Mouse (Mus musculus) right cerebral cortex, postnatal 25 days (tissue): ENCODE results near the gene Rcor3.

Source experiments
- DNase-seq: peaks from one replicate; pipeline ENCODE4 v3.0.0; 2022

Gene Rcor3

GRCm38 (mm10) chr1:192092879-192093660, 44.8 kb downstream of the Rcor3 start:
- DNase-seq = peak; percentile 84

GRCm38 (mm10) chr1:192091806-192092772, 45.8 kb downstream of the Rcor3 start, which contains the start of gene Traf5:
Traf5 (minus strand) TSS chr1:192092559.
- peak; percentile 91 for DNase-seq

DNA sequence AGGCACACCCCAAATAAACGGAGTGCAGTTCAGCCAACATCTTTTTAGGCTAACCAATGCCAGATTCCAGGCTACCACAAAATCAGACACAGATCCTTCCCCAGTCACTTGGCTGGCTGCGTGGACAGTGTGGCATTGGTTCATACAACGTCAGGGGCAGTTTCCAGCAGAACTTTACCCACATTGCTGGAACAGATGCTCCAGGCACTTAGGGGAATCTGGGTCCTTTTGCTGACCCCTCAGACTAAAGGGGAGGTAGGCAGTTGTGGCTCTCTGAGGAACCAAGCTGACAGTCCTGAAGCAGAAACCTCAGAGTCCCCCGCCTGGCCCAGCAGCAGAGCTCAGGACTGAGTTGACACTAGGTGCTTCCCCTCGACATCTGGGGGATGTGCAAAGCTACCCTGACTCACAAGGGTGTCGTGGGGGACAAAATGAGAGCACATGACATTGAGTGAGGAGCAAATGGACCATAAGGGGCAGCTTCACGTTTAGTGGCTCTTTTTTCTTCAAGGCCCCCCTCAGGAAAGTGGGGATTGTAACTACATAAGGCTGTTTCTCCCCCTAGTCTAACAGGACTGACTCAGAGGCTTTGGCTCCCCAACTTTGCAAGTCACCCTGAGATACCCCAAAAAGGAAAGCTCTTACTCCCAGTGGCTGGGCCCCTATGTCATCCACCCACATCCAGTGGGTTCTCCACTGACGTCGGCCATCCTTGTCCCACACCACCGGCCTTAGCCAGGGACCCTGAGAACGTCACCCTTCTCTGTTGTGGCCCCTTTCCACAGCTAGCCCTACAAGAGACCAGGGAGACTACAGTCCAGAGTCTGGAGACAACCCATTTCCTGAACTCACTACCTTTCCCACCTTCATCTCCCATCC, 46.9 kb downstream of the Rcor3 start:
- DNase-seq = no peak

- DNase-seq = no peak
Observed at GRCm38 (mm10) chr1:192090281-192090680, 47.6 kb downstream of the Rcor3 start.

DNA sequence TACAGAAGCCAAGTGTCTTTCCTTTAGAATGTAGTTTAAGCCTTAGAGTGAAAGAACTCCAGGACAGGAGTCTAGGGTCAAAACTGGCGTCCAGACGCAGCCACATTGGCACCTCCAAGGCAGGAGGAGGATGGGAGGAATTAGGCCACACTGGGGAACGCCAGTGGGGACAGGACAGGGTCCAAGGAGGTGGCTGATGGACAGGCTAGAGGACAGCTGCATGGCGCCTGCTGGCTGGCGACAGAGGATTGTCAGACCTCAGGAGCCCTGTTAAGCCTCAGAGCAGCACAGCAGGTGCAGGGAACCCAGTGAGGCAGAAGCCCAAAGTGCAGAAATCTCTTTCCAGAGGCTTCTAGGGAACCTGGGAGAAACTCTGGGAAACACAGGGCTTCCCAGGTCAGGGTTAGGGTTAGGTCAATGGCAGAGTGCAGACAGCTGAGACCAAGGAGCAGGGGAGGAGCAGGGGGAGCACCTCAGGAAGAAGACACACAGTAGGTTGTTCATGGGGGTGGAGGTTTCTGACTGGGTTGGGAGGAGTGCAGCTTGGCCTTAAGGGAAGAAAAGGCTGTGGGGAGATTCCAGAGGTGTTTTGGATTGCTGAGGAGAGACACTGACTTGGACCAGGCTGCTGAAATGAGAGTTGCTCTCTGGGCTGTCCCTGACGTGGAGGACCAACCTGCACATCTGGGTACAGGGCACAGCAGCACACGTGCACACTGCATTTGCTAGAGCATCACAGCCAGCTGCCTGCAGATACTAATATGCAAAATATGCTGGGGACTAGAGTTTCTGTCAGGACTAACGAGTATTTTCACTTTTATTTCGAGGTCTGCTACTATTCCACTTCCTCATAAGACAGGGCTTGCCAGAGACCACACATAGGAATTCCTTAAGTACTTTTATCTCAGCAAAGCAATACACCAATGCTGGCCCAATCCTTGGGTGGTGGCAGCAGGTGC, 48.4 kb downstream of the Rcor3 start:
- DNase-seq = no peak

- no peak for DNase-seq
Observed at GRCm38 (mm10) chr1:192088011-192088410, 49.9 kb downstream of the Rcor3 start.

GRCm38 (mm10) chr1:192087098-192087497, 50.8 kb downstream of the Rcor3 start:
- no peak for DNase-seq

- no peak for DNase-seq
Observed at GRCm38 (mm10) chr1:192086279-192087037, 51.4 kb downstream of the Rcor3 start.

GRCm38 (mm10) chr1:192085218-192085617, 52.6 kb downstream of the Rcor3 start:
- DNase-seq = no peak

GRCm38 (mm10) chr1:192082646-192083045, 55.2 kb downstream of the Rcor3 start:
- DNase-seq = no peak

DNA sequence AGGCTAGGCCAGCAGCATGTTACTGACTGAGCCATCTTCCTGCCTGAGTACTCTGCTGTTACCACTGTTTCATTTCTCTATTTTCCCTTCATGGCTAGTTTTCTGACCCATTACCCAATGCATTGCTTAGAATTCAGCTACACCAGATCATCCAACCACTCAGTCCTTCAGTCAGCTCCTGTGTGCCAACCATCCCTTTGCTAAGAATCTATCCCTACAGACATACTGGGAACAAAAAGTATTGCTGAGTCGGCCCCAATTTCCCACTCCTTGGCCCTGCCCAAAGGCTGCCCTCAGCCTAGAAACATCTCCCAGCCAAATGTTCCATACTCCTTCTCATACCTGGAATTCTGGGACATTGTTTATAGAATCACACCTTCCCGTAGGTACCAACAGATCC, 56.7 kb downstream of the Rcor3 start:
- no peak for DNase-seq

GRCm38 (mm10) chr1:192079121-192079520, 58.7 kb downstream of the Rcor3 start:
- DNase-seq = no peak

DNA sequence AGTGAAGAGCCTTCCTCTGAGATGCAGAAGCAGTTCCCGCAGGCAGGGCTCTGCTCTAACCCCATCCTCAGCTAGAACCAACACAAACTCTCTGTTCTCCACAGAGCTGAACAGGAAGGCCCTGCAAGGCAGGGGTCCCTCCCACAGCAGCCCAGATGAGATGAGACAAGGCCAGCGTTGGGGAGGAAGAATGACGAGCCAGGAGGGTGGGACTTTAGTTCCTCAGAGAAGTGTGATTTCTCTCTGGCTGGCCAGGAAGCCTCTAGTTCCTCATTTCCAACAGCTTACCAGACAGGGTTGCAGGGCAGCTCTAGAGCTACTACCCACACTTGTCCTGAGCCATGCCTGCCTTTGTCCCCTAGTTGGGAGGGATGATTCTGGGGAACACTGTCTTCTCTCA, 59.5 kb downstream of the Rcor3 start:
- DNase-seq = peak; percentile 30

GRCm38 (mm10) chr1:192076796-192077535, 60.9 kb downstream of the Rcor3 start:
- peak; percentile 34 for DNase-seq

GRCm38 (mm10) chr1:192076101-192076500, 61.8 kb downstream of the Rcor3 start:
- no peak for DNase-seq

DNA sequence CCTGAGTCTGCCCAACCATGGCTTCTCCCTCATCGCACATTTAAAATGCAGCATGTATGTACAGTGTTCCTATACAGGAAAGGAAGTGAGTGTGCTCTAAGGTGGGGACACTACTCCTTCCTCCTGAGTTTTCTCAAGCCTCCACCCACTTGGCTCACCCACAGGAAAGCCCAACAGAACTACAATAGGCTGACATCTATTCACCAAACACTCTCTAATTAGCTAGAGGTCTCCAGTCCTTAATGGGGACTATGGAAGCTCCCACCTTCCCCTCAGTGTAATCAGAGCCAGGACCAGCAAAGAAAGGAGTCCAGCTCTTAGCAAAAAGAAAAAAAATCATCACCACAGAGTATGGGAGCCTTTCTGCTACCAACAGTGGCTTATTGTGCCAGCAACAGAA, 63.0 kb downstream of the Rcor3 start:
- no peak for DNase-seq

- DNase-seq = no peak
Observed at GRCm38 (mm10) chr1:192072426-192072825, 65.4 kb downstream of the Rcor3 start.

- DNase-seq = peak; percentile 24
Observed at GRCm38 (mm10) chr1:192070618-192071051, 67.2 kb downstream of the Rcor3 start.

GRCm38 (mm10) chr1:192069971-192070591, 67.8 kb downstream of the Rcor3 start:
- peak; percentile 40 for DNase-seq
